Mouse (Mus musculus): ENCODE results near the gene Prss36.
A peak's percentile ranks its signal among the peaks of the same experiment; 100 is the strongest.

Prss36 gene

DNA sequence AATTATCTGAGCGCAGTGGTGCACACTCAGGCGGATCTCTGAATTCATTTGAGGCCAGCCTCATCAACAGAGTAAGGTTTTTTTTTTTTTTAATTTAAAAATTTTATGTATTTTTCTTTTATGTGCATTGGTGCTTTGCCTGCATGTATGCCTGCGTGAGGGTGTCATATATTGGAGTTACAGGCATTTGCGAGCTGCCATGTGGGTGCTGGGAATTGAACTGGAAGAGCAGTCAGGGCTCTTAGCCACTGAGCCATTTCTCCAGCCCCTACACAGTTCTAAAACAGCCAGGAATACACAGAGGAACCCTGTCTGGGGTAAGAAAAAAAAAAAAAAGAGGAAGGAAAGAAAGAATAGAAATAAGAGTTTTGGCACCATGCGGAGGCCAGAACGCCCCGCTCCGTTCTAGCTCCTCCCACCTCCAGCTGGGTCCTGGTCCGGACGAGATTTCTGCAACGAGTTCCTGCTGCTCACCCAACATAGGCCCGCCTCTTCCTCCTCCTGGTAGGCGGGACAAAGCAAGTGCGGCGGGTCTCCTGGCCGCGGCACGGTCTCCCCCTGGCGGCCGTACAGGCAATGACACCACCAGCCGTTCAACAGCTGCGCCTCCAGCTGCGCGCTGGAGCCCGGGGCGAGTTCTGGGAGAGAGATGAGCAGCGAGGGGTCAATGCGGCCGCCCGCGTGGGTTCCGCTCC is 11.3 kb downstream of the Prss36 start:
- peak; percentile 94 to 95 for DNase-seq (ENCODE audit: low spot score in 2 of 2)

DNA sequence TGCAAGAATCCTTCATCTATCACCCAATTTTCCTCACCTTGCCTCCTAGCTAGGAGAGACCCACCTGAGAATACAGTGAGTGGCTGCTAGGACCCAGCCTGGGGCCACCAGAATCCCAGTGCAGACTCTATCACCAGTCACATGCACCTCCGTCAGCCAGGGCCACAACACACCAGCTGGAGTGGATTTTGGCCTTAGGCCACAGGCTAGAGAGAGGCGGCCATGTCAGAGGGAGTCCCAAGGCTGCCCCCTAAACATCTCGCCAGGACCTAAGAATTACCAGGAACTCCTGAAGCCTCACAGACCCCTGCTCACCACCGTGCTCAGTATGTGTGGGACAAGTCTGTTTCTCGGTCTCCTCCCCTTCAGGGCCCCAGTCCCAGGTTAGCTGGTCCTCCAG is 12.4 kb downstream of the Prss36 start:
- DNase-seq (ENCODE audit: low spot score in 2 of 2) = no peak

DNA sequence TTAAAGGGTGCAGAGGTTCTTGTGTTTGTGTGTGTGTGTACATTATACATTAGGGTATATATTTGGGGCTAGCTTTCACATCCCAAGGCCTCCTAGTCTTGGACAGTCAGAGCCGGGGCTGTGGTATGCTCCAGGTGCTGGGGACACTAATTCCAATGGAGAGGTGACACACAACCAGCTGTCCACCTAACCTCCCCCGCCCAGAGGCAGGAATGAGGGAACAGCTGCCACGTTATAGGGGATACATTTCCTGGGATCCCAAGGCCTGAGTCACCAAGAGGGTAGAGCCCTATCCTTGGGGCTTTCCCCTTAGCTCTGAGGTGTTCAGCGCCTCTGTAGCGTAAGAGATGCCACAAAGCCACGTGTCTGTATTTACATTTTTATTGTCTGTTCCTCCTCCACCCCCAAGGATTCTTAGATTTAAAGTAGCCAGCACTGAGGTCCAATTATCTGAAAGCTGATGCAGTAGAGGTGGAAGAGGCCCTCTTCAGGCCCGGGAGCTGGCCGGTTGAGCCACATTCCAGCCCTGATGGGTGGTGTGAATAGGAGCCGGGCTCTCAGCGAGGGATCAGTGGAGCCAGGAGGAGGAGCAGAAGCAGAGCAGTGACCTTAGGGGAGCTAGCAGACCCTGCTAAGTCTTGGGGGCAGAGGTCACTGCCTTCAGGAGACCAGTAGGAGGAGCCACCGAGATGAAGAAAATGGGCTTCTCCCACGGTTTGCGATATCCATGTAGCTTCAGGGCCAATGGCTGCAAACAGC is 14.1 kb downstream of the Prss36 start:
- no peak for DNase-seq (ENCODE audit: low spot score in 2 of 2)

DNA sequence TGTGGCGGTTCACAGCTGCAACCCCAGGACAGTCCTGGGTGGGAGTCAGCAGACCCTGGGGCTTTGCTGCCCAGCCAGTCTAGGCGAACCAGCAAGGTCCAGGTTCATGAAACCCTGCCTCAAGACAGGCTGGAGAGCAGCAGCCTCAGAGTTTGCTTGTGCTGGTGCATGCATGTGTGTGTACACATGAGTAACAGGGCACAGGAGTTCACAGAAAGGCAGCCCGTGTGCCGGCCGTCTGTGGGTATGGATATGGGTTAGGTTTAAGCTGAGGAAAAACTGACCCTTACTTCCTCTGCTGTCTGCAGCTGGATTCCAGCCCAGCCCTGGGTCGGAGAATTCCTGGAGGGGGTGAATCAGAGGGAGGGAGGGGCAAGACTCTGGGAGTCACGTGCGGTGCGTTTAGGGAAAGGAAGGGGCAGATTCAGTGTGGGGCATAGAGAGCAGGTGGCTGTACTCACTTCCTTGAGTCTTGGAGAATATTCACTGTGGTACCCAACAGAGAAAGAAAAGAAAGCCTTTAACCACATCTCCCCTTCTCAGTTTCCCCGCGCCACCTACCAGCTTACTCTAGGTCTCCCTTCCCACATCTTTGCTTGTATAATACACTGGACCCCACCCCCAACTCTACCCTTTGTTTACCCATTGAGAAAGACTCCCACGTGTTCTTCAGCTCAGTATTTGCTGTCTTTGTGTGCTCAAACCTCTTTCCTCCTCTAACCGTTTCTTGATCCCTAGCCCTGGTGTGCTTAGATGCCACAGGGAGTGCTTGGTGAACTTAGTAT is 15.0 kb downstream of the Prss36 start:
- DNase-seq (ENCODE audit: low spot score in 2 of 2) = no peak

DNA sequence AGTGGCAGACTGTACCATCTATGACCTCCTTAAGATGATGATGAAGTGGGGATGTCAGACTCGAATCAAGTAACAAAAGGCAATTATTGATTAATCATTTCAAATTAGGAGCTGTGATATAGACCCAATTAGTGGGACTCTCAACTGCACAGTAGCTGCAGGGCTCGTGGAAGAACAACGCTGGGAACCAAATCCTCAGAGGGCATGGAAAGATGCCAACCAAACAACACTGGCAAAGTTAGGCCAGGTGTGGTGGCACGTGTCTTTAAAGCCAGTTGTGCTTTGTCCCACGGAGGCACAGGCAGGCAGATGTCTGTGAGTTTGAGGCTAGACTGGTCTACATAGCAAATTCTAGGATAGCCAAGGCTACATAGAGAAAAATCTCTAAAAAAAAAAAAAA is 15.9 kb downstream of the Prss36 start:
- DNase-seq (ENCODE audit: low spot score in 2 of 2) = no peak

DNA sequence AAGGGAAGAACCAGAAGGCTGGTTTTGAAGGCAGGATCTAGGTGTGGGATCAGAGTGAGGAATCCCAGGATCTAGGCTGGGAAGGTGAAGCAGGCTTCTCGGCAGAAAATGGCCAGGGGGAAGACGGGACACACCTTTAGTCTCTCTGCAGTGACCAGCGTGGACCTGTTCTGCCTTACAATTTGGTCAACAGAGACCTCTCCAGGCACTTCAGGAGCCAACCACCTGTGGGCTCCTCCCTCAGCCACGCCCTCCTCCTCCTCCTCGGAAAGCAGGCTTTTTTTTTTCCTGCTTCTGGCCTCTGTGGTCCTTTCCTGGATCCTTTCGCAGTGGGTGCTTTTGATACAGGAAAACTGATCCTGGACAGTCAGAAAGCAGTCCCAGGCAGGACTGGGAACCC is 16.6 kb downstream of the Prss36 start, which contains the start of gene Prss8:
Prss8 (minus strand) TSS at position 182 of the 400 bp plus-strand sequence.
- no peak for DNase-seq (ENCODE audit: low spot score in 2 of 2)

DNA sequence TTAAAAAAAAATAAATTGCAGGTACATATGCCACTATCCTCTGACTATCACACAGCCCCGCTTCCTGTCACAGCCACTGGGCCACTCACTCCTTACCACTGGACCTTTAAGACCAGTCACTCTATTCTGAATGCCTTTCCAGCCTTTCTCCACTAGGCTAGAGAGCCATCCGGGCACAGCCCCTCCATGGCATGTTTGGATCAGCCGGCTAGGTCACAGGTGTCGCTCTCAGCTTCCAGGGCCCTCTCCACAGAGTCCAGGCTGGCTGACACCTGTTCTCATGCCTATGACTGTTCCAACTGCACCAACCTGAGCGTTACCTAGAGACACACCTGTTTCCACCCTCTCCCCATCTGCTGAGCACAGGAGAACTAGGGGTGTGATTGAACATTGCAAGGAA is 17.9 kb downstream of the Prss36 start:
- DNase-seq (ENCODE audit: low spot score in 2 of 2) = no peak

DNA sequence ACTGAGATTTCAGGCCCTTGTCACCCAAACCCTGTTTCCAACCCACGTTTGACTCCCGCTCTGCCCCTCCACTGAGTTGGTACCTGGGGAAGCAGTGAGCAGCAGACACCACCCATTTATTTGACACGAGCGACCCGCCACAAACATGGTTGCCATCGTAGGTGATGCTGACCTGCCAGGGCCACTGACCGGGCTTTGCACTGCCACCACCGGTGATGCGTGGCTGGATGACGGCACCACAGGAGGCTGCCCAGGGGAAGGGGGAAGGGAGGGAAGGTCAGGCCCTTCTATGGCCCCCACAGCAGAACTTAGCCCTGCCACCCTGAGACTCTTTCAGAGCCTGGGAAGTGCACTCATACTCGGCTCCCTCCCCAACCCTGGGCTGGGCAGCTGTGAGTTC is 18.8 kb downstream of the Prss36 start:
- DNase-seq (ENCODE audit: low spot score in 2 of 2) = no peak

DNA sequence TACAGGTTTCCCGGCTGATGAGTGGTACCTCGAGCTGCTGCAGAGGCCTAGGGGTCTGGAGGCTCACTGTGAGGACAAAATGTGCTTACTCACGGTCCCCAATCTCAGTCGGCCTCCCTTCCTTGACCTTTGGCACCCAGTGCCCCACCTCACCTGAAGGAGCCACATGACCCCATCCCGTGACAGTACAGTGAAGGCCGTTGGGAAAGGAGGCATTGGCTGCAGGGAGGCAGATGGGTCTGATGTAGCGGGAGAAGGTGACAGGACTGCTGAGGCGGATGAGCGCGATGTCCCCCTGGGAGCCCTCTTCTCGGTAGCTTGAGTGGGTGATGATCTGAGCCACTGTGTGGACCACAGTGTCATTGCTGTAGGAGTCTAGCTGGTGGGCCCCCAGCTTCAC is 19.7 kb downstream of the Prss36 start:
- DNase-seq (ENCODE audit: low spot score in 2 of 2) = no peak

DNA sequence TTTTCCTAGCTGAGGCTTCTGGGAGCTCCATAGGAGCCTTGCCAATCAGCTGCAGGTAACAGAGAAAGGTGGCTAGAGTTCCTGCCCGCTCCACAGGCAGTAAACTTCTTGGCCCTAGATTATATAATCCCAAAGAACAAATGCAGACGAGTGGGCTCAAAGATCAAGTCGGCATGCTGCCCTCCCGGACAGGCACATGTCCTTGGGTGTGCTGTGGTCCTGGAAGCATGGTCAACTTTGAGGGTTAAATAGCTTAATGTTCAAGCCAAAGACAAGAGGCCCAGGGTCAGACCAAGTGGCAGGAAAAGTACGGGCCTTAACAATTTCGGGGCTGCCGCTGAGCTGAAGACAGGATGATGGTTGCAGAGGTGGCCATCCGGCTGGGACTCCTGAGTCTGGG is 20.5 kb downstream of the Prss36 start:
- DNase-seq (ENCODE audit: low spot score in 2 of 2) = no peak

DNA sequence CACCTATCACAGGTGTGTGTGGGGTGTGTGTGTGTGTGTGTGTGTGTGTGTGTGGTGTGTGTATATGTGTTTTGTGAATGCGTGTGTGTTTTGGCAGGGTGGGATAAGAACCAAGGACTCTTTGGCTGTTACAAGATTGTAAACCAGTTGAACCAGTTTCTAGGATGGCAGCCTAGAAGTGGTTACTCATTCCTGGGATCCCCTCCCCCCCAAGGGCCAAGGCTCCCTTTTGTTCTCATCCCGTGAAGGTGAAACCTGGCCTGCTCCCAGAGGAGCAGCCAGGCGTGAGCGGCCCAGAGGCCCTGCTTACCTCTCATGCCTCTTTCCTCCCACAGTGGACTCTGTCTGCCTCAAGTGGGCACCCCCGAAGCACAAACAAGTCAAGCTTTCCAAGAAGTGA is 21.3 kb downstream of the Prss36 start:
- DNase-seq (ENCODE audit: low spot score in 2 of 2) = no peak

DNA sequence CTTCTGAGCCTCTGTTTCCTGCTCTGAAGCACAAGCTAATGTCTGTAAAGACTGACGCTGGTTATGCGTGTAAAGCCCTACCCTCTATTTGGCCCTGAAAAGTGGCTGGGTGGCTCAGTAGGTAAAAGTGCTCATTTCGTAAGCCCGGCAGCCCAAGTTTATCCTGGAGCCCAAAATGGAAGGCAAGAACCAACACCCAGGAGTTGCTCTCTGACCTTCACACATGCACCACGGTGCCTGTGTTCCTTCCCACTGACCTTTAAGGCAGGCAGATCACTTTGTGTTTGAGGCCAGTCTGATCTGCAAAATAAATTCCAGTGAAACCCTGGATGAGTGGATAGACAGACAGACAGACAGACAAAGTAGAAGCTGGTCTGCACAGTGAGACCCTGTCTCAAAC is 22.8 kb downstream of the Prss36 start:
- no peak for DNase-seq (ENCODE audit: low spot score in 2 of 2)

DNA sequence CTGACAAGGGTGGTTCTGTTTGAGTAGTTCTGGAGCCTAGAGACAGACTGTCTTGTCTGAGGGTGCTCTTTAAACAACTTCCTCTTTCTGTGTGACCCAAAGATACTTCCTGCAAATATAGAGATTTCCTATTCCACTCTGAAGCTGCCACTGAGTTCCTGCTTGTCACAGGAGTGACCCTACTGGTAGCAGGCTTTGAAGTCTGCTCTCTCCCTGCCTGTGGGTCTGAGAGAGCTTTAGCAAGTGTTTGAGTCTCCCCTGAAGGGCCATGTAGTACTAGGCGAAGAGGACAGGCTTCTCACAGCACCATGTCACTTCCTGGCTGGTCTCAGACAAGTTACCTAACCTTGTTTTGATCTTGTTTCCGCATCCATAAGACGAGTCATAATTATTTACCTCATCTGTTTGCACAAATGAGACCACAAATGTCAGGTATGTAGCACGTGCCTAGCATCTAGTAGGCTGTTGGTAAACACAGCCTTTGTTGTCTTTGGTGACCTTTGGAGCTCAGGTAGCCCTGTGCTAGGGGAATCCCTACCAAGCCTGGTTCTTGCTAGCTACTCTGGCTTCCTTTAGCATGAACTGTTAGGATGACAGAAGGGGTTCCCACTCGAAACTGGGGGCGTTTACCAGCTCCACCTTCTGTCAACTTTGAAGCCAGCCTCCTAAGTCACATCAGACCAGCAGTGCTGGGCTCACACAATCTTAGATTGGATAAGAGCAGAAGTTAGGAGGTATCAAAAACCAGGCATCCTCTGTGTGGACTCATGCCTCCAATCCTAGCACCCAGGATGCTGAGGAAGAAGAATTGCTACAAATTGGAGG is 23.9 kb downstream of the Prss36 start:
- no peak for DNase-seq (ENCODE audit: low spot score in 2 of 2)

DNA sequence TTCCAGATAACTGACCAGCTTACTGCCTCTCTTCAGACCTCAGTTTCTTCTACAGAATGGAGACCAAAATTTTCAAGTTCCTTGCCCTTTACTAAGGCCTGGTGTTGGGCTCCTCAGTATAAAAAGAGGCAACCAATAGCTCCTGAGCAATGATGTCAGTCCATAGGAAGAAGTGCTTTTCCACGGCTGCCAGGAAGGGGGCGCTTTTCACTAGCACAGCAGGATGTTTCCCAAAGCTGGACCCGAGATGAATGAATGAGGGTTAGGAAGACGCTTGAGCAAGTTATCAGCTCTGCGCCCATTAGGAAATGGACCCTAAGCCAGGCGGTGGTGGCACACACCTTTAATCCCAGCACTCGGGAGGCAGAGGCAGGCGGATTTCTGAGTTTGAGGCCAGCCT is 25.0 kb downstream of the Prss36 start:
- no peak for DNase-seq (ENCODE audit: low spot score in 2 of 2)

DNA sequence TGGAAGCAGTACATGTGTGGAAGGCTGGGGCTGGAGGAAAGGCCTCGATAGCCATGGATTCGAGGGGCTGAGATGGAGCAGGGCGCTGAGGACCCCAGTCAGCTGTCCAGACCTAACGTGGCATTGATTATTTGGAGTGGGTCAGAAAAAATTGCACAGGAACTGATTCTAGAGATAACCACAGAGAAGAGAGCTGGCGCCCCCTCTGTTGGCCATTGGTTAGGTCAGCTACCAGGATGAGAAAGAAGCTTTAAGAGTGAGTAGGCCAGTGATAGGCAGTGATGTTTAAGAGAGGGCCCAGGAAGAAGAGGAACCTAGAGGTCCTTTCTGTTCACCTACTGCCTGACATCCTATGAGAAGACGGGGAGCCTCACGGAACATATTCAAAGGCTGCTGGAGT is 27.2 kb downstream of the Prss36 start:
- DNase-seq (ENCODE audit: low spot score in 2 of 2) = no peak

DNA sequence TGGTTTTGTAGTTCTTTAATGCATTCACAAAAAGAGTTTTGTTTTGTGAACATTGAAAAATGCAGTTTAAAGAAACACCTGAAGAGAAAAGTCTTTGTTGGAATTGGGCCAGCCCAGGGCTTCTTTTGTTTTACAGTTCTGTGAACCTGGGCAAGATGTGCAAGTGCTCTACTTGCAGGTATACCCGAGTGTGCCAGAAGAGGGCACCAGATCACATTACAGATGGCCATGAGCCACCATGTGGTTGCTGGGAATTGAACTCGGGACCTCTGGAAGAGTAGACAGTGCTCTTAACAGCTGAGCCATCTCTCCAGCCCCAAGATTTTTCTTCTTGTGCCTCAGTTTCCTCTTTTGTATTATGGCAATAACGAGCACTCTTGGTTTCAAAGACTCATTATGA is 28.3 kb downstream of the Prss36 start:
- DNase-seq (ENCODE audit: low spot score in 2 of 2) = no peak

DNA sequence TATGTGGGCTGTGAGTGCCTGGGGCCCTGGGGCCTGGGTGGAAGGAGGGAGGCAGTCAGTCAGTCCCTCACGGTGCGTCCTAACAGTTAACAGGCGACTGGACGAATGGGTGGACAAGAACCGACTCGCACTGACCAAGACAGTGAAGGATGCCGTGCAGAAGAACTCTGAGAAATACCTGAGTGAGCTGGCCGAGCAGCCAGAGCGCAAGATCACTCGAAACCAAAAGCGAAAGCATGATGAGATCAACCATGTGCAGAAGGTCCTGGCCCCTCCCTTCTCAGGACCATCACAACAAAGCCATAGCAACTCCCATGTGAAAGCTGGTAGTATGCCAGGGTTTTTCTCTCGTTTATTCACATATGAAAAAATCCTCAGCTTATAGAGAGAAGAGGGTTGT is 31.2 kb downstream of the Prss36 start:
- no peak for DNase-seq (ENCODE audit: low spot score in 2 of 2)

DNA sequence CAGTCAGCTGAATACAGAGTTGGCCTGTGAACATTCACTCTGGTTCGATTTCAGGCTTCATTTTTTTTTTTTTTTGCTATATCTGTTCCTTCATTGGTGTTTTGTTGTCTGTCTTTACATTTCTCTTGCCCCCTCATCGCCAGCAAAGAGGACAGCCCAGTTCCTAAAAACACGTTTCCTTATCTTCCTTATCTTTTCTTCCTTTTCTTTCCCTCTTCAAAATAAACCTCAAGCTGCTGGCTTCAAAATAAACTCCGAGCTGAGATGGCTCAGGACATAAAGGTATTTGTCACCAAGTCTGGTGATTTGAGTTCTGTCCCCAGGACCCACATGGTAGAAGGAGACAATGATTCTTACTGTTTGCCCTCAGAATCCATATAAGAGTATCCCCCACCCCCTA is 33.6 kb downstream of the Prss36 start:
- DNase-seq (ENCODE audit: low spot score in 2 of 2) = no peak

DNA sequence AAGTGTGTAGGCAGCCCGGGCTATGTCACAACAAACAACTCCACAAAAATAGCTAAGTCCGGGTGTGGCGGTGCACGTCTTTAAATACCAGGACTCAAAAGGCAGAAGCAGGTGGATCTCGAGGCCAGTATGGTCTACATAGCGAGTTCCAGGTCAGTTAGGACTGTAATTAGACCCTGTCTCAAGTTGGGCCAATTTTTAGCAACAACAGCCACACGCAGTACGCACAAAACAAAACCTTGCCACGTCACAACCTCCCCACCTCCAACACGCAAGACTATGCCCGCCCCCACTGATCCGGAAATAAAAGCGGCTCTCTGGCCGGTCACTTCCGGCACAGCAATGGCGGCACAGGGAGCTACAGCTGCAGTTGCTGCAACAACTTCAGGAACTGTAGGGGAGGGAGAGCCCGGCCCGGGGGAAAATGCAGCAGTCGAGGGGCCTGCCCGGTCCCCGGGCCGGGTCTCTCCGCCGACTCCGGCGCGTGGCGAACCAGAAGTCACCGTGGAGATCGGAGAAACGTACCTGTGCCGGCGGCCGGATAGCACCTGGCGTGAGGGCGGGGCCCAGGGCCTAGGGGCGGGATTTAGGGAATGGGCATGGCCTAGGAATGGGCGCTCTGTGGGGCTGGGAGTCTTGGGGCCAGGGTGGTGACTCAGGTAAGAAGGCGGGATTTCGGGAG is 34.2 kb downstream of the Prss36 start, which contains the start of gene Kat8:
Kat8 (plus strand) TSS at position 327 of the 682 bp plus-strand sequence.
- DNase-seq (ENCODE audit: low spot score in 2 of 2) = peak; percentile 85 to 90

DNA sequence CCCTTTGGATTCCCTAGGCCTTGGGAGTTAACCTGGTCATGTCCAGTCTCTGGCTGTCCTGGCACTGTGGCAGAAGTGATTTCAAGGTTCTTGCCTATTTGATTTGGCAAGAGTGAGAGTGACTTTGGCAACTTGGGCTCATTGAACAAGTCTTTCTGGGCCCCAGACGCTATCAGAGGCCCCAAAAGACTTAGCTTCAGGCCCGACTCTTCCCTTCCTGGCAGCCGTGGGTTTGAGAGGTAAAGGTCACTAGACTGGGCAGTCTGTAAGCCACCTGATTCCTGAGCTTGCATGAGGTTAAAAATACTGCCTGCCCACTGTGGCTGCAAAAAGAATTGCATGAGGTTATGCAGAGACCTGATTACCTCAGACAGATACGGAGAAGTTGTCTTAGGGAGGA is 37.9 kb downstream of the Prss36 start:
- DNase-seq (ENCODE audit: low spot score in 2 of 2) = no peak

DNA sequence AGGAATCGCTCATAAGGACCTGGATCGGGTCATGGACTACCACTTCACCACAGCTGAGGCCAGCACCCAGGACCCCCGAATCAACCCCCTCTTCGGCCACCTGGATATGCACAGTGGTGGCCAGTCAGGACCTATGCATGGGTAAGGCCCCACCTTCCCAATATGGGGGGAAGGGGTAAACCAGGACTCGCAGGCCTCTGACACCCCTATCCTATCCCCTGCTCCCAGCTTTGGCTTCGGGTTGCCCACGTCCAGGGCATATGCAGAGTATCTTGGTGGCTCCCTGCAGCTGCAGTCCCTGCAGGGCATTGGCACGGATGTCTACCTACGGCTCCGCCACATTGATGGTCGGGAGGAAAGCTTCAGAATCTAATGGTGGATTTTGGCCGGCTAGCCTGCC is 38.6 kb downstream of the Prss36 start:
- no peak for DNase-seq (ENCODE audit: low spot score in 2 of 2)
